Comparison of ENCODE assay signal across 10 mouse cellular contexts in the genomic region with DNA sequence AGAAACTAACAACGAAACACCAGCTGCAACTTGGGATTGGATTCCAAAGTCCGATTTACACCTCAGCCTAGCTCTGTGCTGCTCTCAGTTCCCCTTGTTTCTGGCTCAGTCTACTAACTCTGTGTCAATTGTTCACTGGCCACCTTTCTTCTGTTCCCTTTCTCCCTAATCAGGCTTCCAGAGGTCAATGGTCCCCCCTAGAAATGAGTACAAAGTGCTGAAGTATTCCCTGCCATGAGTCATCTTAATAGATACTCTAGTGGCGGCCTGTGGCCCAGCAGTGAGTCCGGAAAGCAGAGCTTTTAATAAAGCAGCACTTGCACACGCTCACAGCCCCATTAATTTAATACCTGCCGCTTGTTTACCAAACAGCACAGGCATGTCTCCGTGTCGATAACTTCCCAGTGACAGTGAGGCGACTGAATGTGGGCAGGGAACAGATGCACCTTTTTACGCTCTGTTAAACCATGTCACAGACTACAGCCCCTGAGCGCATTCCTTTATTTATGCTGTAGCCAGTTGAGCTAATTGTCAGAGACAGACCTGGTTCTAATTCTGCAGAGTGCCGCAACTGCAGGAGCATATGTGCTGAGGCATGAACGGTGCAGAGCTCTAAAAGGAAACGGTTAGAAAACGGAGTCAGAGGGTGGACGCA.
A peak's percentile ranks its signal among the peaks of the same experiment; 100 is the strongest.
DNase-seq lines count a peak whose midpoint lies in the region; TF ChIP-seq lines count a peak whose summit lies in the region.
"Had no signal": no experiment of that assay in that cellular context is flagged by ENCODE, and none has a peak within 500 bp of the region (broad histone marks: within the 10 kb centered on the region; RNA-seq: fewer than 3 reads in every experiment).

No protein-coding gene starts in this region.

- peak; percentile 5 to 41 for DNase-seq in cerebellum, postnatal 14 days
- no peak for DNase-seq in cerebellum, adult 9-11 months
- DNase-seq in Muller cell, postnatal 12 days (ENCODE audit: inconsistent ontology term): peak; percentile 53
- DNase-seq in kidney, postnatal 25 days: peak; percentile 33 to 47
- DNase-seq in right cerebral cortex, adult 18-20 months: no peak
- DNase-seq in right cerebral cortex, postnatal 25 days: no peak
- no peak for DNase-seq in urinary bladder, postnatal 4 days (ENCODE audit: low spot score in 2 of 2)
- DNase-seq: lung, postnatal 14 days had no signal

- H3K4me1 ChIP-seq in embryonic fibroblast, embryonic 13.5 days (ENCODE audit: control insufficient read depth, insufficient read depth, low read length): peaks cover 17% of the 10 kb centered on the region
- H3K4me1 ChIP-seq: heart, embryonic 12.5 days had no signal

- H3K4me3 ChIP-seq in embryonic fibroblast, embryonic 13.5 days (ENCODE audit: insufficient read depth, low read length): no peak overlapping the region
- H3K4me3 ChIP-seq: heart, embryonic 12.5 days had no signal

- peak overlapping the region; percentile 100 for H3K27ac ChIP-seq in embryonic fibroblast, embryonic 13.5 days (ENCODE audit: insufficient read depth, low read length)

- TF ChIP-seq POLR2A in embryonic fibroblast, embryonic 13.5 days (IDR thresholded peaks at IDR 0.05; ENCODE audit: low read depth, low read length): no peak

- no peak for TF ChIP-seq CTCF in embryonic fibroblast, embryonic 13.5 days (IDR thresholded peaks at IDR 0.05; ENCODE audit: borderline replicate concordance, insufficient read depth, low read length)

Comparison
In these comparisons a context has a peak if more than half of its experiments do, and no peak if none do; other contexts are left out.
1. DNase-seq: peak in cerebellum, postnatal 14 days (2 of 2), Muller cell, postnatal 12 days (single experiment) and kidney, postnatal 25 days (2 of 2); none in cerebellum, adult 9-11 months (single experiment), right cerebral cortex, adult 18-20 months (single experiment), right cerebral cortex, postnatal 25 days (single experiment) and urinary bladder, postnatal 4 days (0 of 2).